Mouse (Mus musculus) mouse trophoblast stem cell (cell line): ENCODE results near the gene Hdlbp.
"Not testable (repeated sequence)": the region's sequence is repeated elsewhere in the genome, so short reads cannot be mapped to it uniquely, and the experiment has no call there.

Source experiments
- in situ Hi-C, 2 experiments: fragments of 300-500 bp; cut with MseI, MboI; formaldehyde crosslinking; loops; 2 replicates in 1 of 2; 3 replicates in 1 of 2; pipeline ENCODE4 v1.15.1; 2025

Gene Hdlbp

GRCm38 (mm10) chr1:93478586-93479475, at the start of gene Hdlbp:
TSS of gene Hdlbp (minus strand) at chr1:93478815.
- in situ Hi-C loops: no loop called here

GRCm38 (mm10) chr1:93522325-93522724, 43.7 kb upstream of the Hdlbp start:
- in situ Hi-C loops: no loop called here

GRCm38 (mm10) chr1:93521491-93521890, 42.9 kb upstream of the Hdlbp start:
- in situ Hi-C loops: no loop called here

GRCm38 (mm10) chr1:93513221-93513620, 34.6 kb upstream of the Hdlbp start:
- in situ Hi-C loops: no loop called here

GRCm38 (mm10) chr1:93512351-93512690, 33.7 kb upstream of the Hdlbp start:
- in situ Hi-C loops: no loop called here

GRCm38 (mm10) chr1:93511585-93512350, 33.2 kb upstream of the Hdlbp start, which contains the start of gene Farp2:
TSS of gene Farp2 (plus strand) at chr1:93512079.
- in situ Hi-C loops: no loop called here

- in situ Hi-C loops: not testable (repeated sequence)
These were observed 30.0 kb upstream of the Hdlbp start for GRCm38 (mm10) chr1:93508576-93508975.

GRCm38 (mm10) chr1:93506944-93507676, 28.5 kb upstream of the Hdlbp start:
- in situ Hi-C loops: no loop called here

GRCm38 (mm10) chr1:93495312-93495711, 16.7 kb upstream of the Hdlbp start:
- in situ Hi-C loops: no loop called here

- in situ Hi-C loops: not testable (repeated sequence)
These were observed 7.7 kb upstream of the Hdlbp start for GRCm38 (mm10) chr1:93486302-93486701.

- in situ Hi-C loops: no loop called here
These were observed 965 bp upstream of the Hdlbp start for GRCm38 (mm10) chr1:93479476-93480083.

- in situ Hi-C loops: no loop called here
These were observed 643 bp downstream of the Hdlbp start for GRCm38 (mm10) chr1:93477758-93478585.

GRCm38 (mm10) chr1:93475694-93476093, 2.9 kb downstream of the Hdlbp start:
- in situ Hi-C loops: no loop called here

GRCm38 (mm10) chr1:93468626-93469025, 10.0 kb downstream of the Hdlbp start:
- in situ Hi-C loops: no loop called here

GRCm38 (mm10) chr1:93465746-93466145, 12.9 kb downstream of the Hdlbp start:
- in situ Hi-C loops: no loop called here

GRCm38 (mm10) chr1:93465066-93465465, 13.5 kb downstream of the Hdlbp start:
- in situ Hi-C loops: no loop called here

- in situ Hi-C loops: no loop called here
These were observed 19.5 kb downstream of the Hdlbp start for GRCm38 (mm10) chr1:93459101-93459500.

- in situ Hi-C loops: no loop called here
These were observed 20.3 kb downstream of the Hdlbp start for GRCm38 (mm10) chr1:93458357-93458756.

- in situ Hi-C loops: no loop called here
These were observed 24.8 kb downstream of the Hdlbp start for GRCm38 (mm10) chr1:93453721-93454255.

- in situ Hi-C loops: not testable (repeated sequence)
These were observed 28.5 kb downstream of the Hdlbp start for GRCm38 (mm10) chr1:93450118-93450517.

GRCm38 (mm10) chr1:93445822-93446162, 32.8 kb downstream of the Hdlbp start:
- in situ Hi-C loops: no loop called here
